Mouse (Mus musculus): Measurements from ENCODE around the gene Gpr26. TPM values are rescaled to one million over a fixed set of nuclear protein-coding genes. Genes with fewer than 3 reads are reported as not detected.

The Gpr26 gene
- polyA plus RNA-seq, 1 experiment: not detected

DNA sequence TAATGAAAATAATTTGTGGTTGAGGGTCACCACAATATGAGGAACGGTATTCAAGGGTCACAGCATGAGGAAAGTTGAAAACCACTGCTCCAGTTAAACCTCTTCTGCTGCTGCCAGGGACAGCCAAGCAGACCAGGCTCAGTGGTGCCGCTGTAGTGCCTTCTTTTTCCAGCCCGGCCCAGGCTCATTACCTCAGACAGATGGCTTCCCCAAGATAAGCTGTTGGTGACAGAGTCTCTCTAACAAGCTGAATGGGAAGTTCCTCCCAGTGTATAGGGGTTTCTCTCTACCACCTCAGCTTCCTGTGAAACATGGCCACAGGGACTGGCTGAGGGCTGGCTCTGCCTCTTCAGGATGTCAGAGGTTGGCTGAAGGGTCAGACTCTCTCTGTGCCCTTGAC, 4.0 kb downstream of the Gpr26 start:
- Histone ChIP-seq H3K9me3 (ENCODE audit: control insufficient read depth, low read length) (no peaks in the 10 kb centered on the region), H3K4me1 (ENCODE audit: control insufficient read depth) (no peaks in the 10 kb centered on the region), H3K27me3 (ENCODE audit: control insufficient read depth) (peaks cover 27% of the 10 kb centered on the region), H3K36me3 (ENCODE audit: control insufficient read depth) (no peaks in the 10 kb centered on the region), H3K4me3 (replicated peaks) (no peak overlapping the region)
- no peak for TF ChIP-seq GATA1 (IDR thresholded peaks at IDR 0.05; ENCODE audit: low read length)
- TF ChIP-seq TAL1 (IDR thresholded peaks at IDR 0.05; ENCODE audit: low read length): no peak

GRCm38 (mm10) chr7:131975867-131976266, 9.6 kb downstream of the Gpr26 start:
- no peak overlapping the region for H3K4me3 ChIP-seq (replicated peaks)
- H3K27me3 ChIP-seq (ENCODE audit: control insufficient read depth): no peaks in the 10 kb centered on the region
- no peaks in the 10 kb centered on the region for H3K4me1 ChIP-seq (ENCODE audit: control insufficient read depth)
- H3K9me3 ChIP-seq (ENCODE audit: control insufficient read depth, low read length): no peaks in the 10 kb centered on the region
- no peaks in the 10 kb centered on the region for H3K36me3 ChIP-seq (ENCODE audit: control insufficient read depth)
- no peak for TF ChIP-seq TAL1 (IDR thresholded peaks at IDR 0.05; ENCODE audit: low read length)
- no peak for TF ChIP-seq GATA1 (IDR thresholded peaks at IDR 0.05; ENCODE audit: low read length)

DNA sequence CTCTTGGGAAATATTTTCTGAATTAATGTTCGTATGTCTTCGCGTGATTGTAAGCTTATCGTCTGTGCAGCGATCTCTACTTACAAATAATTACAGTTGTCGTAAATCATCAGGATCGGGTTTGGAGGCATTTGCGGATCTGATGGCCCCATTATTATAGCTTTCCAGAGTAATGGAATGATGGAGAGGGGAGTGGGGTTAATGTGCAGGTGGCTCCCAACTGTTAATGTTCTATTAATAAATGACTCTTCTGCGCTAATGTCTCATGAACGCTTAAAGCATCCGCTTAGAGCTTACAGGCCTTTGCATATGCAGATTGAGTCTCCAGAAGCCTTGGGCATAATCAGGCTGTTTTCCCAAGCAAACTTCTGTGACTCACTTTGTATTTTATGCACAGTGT, 12.3 kb downstream of the Gpr26 start:
- Histone ChIP-seq H3K4me1 (ENCODE audit: control insufficient read depth) (no peaks in the 10 kb centered on the region), H3K36me3 (ENCODE audit: control insufficient read depth) (no peaks in the 10 kb centered on the region), H3K4me3 (replicated peaks) (no peak overlapping the region), H3K27me3 (ENCODE audit: control insufficient read depth) (no peaks in the 10 kb centered on the region), H3K9me3 (ENCODE audit: control insufficient read depth, low read length) (no peaks in the 10 kb centered on the region)
- TF ChIP-seq GATA1 (IDR thresholded peaks at IDR 0.05; ENCODE audit: low read length) (no peak), TAL1 (IDR thresholded peaks at IDR 0.05; ENCODE audit: low read length) (no peak)

- TF ChIP-seq TAL1 (IDR thresholded peaks at IDR 0.05; ENCODE audit: low read length): no peak
- no peak for TF ChIP-seq GATA1 (IDR thresholded peaks at IDR 0.05; ENCODE audit: low read length)
- no peak overlapping the region for H3K4me3 ChIP-seq (replicated peaks)
- H3K36me3 ChIP-seq (ENCODE audit: control insufficient read depth): no peaks in the 10 kb centered on the region
- no peaks in the 10 kb centered on the region for H3K27me3 ChIP-seq (ENCODE audit: control insufficient read depth)
- peaks cover 3% of the 10 kb centered on the region; the same call in 1 of the 2 replicates for H3K9me3 ChIP-seq (ENCODE audit: control insufficient read depth, low read length)
- no peaks in the 10 kb centered on the region for H3K4me1 ChIP-seq (ENCODE audit: control insufficient read depth)
Measured at GRCm38 (mm10) chr7:131989056-131989455, 22.8 kb downstream of the Gpr26 start.

- Histone ChIP-seq H3K4me1 (ENCODE audit: control insufficient read depth) (no peaks in the 10 kb centered on the region), H3K36me3 (ENCODE audit: control insufficient read depth) (no peaks in the 10 kb centered on the region), H3K9me3 (ENCODE audit: control insufficient read depth, low read length) (peaks cover 11% of the 10 kb centered on the region), H3K4me3 (replicated peaks) (no peak overlapping the region), H3K27me3 (ENCODE audit: control insufficient read depth) (no peaks in the 10 kb centered on the region)
- TF ChIP-seq TAL1 (IDR thresholded peaks at IDR 0.05; ENCODE audit: low read length): no peak
- TF ChIP-seq GATA1 (IDR thresholded peaks at IDR 0.05; ENCODE audit: low read length): no peak
Measured at GRCm38 (mm10) chr7:131992226-131992625, 26.0 kb downstream of the Gpr26 start.

GRCm38 (mm10) chr7:131992873-131993272, 26.6 kb downstream of the Gpr26 start:
- Histone ChIP-seq H3K4me3 (replicated peaks) (no peak overlapping the region), H3K9me3 (ENCODE audit: control insufficient read depth, low read length) (peaks cover 11% of the 10 kb centered on the region), H3K27me3 (ENCODE audit: control insufficient read depth) (no peaks in the 10 kb centered on the region), H3K4me1 (ENCODE audit: control insufficient read depth) (no peaks in the 10 kb centered on the region), H3K36me3 (ENCODE audit: control insufficient read depth) (no peaks in the 10 kb centered on the region)
- TF ChIP-seq TAL1 (IDR thresholded peaks at IDR 0.05; ENCODE audit: low read length) (no peak), GATA1 (IDR thresholded peaks at IDR 0.05; ENCODE audit: low read length) (no peak)

- Histone ChIP-seq H3K9me3 (ENCODE audit: control insufficient read depth, low read length) (peaks cover 2% of the 10 kb centered on the region; the same call in 1 of the 2 replicates), H3K27me3 (ENCODE audit: control insufficient read depth) (no peaks in the 10 kb centered on the region), H3K36me3 (ENCODE audit: control insufficient read depth) (no peaks in the 10 kb centered on the region), H3K4me1 (ENCODE audit: control insufficient read depth) (no peaks in the 10 kb centered on the region), H3K4me3 (replicated peaks) (no peak overlapping the region)
- TF ChIP-seq TAL1 (IDR thresholded peaks at IDR 0.05; ENCODE audit: low read length): no peak
- TF ChIP-seq GATA1 (IDR thresholded peaks at IDR 0.05; ENCODE audit: low read length): no peak
Measured at GRCm38 (mm10) chr7:132005996-132006696, 39.9 kb downstream of the Gpr26 start.

GRCm38 (mm10) chr7:132009002-132009401, 42.7 kb downstream of the Gpr26 start:
- H3K4me3 ChIP-seq (replicated peaks): no peak overlapping the region
- H3K36me3 ChIP-seq (ENCODE audit: control insufficient read depth): no peaks in the 10 kb centered on the region
- no peaks in the 10 kb centered on the region for H3K4me1 ChIP-seq (ENCODE audit: control insufficient read depth)
- TF ChIP-seq GATA1 (IDR thresholded peaks at IDR 0.05; ENCODE audit: low read length): no peak
- no peak for TF ChIP-seq TAL1 (IDR thresholded peaks at IDR 0.05; ENCODE audit: low read length)
- peaks cover 2% of the 10 kb centered on the region; the same call in 1 of the 2 replicates for H3K9me3 ChIP-seq (ENCODE audit: control insufficient read depth, low read length)
- no peaks in the 10 kb centered on the region for H3K27me3 ChIP-seq (ENCODE audit: control insufficient read depth)

DNA sequence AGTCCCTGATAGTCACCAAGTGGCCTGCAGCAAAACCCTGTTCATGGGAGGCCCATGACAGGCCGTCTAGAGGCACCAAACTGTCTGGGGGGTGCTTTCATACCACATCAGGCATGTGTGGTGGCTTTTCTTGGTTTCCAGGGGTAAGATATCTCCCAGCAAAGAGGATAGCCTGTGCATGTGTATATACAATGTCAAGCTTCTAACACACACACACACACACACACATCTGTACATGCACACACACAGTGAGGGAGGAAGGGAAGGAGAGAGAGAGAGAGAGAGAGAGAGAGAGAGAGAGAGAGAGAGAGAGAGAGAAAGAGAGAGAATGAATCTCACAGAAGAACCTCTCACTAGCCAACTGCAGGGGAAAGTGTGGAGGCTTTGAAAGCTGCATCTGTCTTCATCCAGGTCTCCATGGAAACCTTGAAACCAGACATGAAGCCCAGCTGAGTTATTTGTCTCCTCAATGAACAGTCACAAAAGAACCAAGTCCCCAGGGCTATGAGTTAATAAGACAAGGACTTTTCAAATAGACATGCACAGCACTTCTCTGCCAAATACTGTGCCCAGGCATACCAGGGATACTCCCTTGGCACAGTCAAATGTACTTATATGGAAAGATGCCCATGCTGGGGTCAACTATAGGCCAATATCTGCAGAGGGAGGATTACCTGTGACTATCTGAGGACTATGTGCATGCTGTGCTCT, 46.9 kb downstream of the Gpr26 start:
- H3K36me3 ChIP-seq (ENCODE audit: control insufficient read depth): no peaks in the 10 kb centered on the region
- TF ChIP-seq TAL1 (IDR thresholded peaks at IDR 0.05; ENCODE audit: low read length) (no peak), GATA1 (IDR thresholded peaks at IDR 0.05; ENCODE audit: low read length) (no peak)
- no peaks in the 10 kb centered on the region for H3K4me1 ChIP-seq (ENCODE audit: control insufficient read depth)
- H3K4me3 ChIP-seq (replicated peaks): no peak overlapping the region
- peaks cover 2% of the 10 kb centered on the region; the same call in 1 of the 2 replicates for H3K9me3 ChIP-seq (ENCODE audit: control insufficient read depth, low read length)
- no peaks in the 10 kb centered on the region for H3K27me3 ChIP-seq (ENCODE audit: control insufficient read depth)
